Mouse (Mus musculus): ENCODE measurements around the gene Gdpd2. TPM values are rescaled to one million over a fixed set of nuclear protein-coding genes. Genes with fewer than 3 reads are reported as not detected.

Gene Gdpd2
- polyA plus RNA-seq, 1 experiment from 2014 or later = 15.8 TPM

DNA sequence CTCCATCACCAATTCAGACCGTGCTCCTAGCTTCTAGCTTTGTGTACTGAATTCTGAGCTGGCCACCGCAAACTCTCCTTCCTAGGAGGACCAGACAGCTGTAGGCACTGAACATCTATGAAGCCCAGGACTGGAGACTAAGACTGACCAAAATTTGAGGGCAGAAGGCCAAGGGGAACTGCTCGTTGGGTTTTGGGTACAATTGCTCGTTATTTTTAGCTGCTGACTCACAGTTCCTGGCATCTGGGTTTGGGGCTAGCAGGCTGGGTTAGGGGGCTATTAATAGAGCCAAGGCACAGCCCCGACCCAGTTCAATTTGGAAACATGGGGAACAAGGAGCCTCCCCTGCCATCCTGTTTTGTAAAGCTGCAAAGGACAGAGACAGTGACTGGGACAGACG is 11.1 kb downstream of the Gdpd2 start:
- Histone ChIP-seq H3K4me2 (replicated peaks) (no peak overlapping the region), H3K36me3 (no peaks in the 10 kb centered on the region), H3K9me3 (replicated peaks) (no peaks in the 10 kb centered on the region), H3K9ac (no peak overlapping the region), H3K4me1 (no peaks in the 10 kb centered on the region), H3K27ac (replicated peaks) (no peak overlapping the region), H3K27me3 (peaks cover 11% of the 10 kb centered on the region; the same call in 1 of the 2 replicates), H3K4me3 (replicated peaks) (no peak overlapping the region)
- no peak for ATAC-seq (ENCODE audit: insufficient number of reproducible peaks, low FRiP score, low TSS enrichment, low read depth)
- 54% methylated on average over 6 of the region's 6 CpGs for WGBS

DNA sequence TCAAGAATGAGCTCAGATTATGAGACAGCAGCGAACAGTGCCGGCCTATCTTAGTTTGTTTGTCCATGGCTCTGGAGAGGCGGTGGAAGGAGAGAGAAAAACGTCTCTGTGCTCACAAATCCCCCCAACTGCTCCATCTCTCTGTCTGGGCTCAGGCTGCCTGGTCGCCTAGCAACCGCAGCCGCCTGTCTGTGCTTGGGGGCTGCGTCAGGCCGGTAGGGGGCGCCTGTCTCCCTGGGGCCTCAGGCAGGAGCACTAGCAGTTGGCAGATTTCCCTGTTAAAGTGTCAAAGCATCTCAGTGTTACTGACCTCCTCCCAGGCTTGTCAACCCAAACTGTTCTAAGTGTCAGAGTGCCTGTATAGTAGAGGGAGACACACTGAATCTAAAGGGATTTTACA is 12.3 kb downstream of the Gdpd2 start:
- no peak overlapping the region for H3K9ac ChIP-seq
- no peak overlapping the region for H3K4me3 ChIP-seq (replicated peaks)
- no peak overlapping the region for H3K4me2 ChIP-seq (replicated peaks)
- H3K36me3 ChIP-seq = no peaks in the 10 kb centered on the region
- H3K27ac ChIP-seq (replicated peaks) = no peak overlapping the region
- ATAC-seq (ENCODE audit: insufficient number of reproducible peaks, low FRiP score, low TSS enrichment, low read depth) = no peak
- H3K27me3 ChIP-seq = peaks cover 11% of the 10 kb centered on the region; the same call in 1 of the 2 replicates
- WGBS = 15% methylated on average over 10 of the region's 10 CpGs
- H3K4me1 ChIP-seq = no peaks in the 10 kb centered on the region
- no peaks in the 10 kb centered on the region for H3K9me3 ChIP-seq (replicated peaks)

DNA sequence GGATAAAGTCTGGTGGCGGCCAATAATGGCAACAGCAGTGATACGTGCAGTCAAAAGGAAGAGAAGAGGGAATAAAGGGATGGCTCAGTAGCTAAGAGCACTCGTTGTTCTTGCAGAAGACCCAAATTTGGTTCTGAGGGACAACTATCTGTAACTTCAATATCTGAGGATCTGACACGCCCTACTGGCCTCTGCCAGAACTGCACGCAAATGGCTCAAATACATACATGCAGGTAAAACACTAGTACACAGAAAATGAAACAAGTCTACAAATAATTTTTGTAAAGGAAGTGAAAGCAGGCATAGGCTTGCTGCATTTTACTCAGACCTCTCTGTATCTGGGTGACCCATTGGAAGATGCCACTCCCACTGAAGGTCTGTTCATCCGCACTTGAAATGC is 36.2 kb downstream of the Gdpd2 start:
- ATAC-seq (ENCODE audit: insufficient number of reproducible peaks, low FRiP score, low TSS enrichment, low read depth) = no peak
- Histone ChIP-seq H3K4me2 (replicated peaks) (no peak overlapping the region), H3K36me3 (no peaks in the 10 kb centered on the region), H3K9me3 (replicated peaks) (no peaks in the 10 kb centered on the region), H3K4me1 (0 out of 2 replicates have a peak, but pooled peaks cover 7% of the 10 kb centered on the region), H3K9ac (no peak overlapping the region), H3K27me3 (peaks cover 14% of the 10 kb centered on the region), H3K27ac (replicated peaks) (no peak overlapping the region), H3K4me3 (replicated peaks) (no peak overlapping the region)
- WGBS = 82% methylated on average over 6 of the region's 6 CpGs

DNA sequence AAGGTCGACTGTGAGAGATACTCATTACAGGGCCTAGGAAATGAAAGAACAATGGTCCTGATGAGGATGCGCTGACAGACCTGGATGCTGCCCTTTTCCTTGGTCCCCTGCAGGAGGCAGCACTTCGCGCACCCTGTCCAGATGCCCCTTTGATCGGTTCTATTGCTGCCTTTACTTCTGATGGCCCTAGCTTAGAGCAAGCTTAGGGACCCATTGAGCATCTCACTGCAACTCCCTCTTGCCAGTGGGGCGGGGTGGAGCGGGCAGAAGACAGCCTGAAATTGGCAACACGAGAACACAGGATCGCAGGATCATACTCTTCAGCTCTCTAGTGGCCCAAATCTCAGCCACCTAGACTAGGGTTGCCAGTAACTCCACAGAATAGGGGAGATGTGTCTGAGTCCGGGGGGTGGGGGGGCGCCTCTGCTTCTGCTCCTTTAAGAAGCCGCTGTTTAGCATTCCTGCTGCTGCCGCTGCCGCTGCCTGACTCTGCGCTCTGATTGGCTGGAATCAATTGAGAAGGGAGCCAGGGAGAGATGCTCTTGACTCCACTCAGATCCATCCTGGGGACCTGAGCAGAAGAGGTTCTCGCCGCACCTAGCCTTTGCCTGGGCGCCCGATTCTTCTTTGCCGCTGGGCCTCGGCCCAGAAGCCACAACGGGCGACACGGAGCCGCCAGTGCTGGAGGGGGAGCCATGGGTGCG is 37.7 kb downstream of the Gdpd2 start, which contains the start of gene Dlg3:
Gene Dlg3 (plus strand): TSS at position 542 of the 704 bp plus-strand sequence.
- no peak for ATAC-seq (ENCODE audit: insufficient number of reproducible peaks, low FRiP score, low TSS enrichment, low read depth)
- no peaks in the 10 kb centered on the region for H3K36me3 ChIP-seq
- H3K27ac ChIP-seq (replicated peaks) = no peak within 1 kb of the TSS
- H3K27me3 ChIP-seq = peaks cover 14% of the 10 kb centered on the region
- H3K4me2 ChIP-seq (replicated peaks) = peak within 1 kb of the TSS; percentile 83
- 15% methylated on average over 26 of the region's 26 CpGs for WGBS
- 0 out of 2 replicates have a peak, but pooled peaks cover 7% of the 10 kb centered on the region for H3K4me1 ChIP-seq
- no peaks in the 10 kb centered on the region for H3K9me3 ChIP-seq (replicated peaks)
- H3K9ac ChIP-seq = no peak within 1 kb of the TSS
- peak within 1 kb of the TSS; percentile 44 for H3K4me3 ChIP-seq (replicated peaks)

DNA sequence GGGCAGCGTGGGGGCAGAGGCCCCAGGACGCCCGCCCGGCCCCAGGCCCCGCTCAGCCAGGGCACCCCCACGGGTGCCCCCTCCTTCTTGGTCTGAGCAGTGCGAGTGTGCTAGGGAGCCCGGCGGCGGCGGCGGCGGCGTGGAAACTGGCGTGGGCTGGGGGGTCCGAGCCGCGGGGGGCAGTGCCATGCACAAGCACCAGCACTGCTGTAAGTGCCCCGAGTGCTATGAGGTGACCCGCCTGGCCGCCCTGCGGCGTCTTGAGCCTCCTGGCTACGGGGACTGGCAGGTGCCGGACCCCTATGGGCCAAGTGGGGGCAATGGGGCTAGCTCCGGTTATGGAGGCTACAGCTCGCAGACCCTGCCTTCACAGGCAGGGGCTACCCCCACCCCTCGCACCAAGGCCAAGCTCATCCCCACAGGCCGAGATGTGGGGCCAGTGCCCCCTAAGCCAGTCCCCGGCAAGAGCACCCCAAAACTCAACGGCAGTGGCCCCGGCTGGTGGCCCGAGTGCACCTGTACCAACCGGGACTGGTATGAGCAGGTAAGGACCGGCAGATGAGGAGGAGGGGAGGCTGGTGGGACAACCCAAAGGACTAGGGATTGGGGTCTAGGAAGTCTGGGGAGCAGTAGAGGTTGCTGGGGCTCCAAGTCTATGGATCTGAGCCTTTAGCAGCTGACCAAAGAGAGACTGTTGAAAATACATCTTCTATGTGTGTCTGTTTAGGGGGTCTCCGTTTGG is 38.4 kb downstream of the Gdpd2 start:
- 0 out of 2 replicates have a peak, but pooled peaks cover 7% of the 10 kb centered on the region for H3K4me1 ChIP-seq
- H3K4me2 ChIP-seq (replicated peaks) = peak overlapping the region; percentile 83
- H3K9ac ChIP-seq = no peak overlapping the region
- peaks cover 14% of the 10 kb centered on the region for H3K27me3 ChIP-seq
- peak; percentile 11; the same call in 1 of the 2 replicates for ATAC-seq (ENCODE audit: insufficient number of reproducible peaks, low FRiP score, low TSS enrichment, low read depth)
- WGBS = 31% methylated on average over 18 of the region's 36 CpGs
- H3K36me3 ChIP-seq = no peaks in the 10 kb centered on the region
- peak overlapping the region; percentile 44 for H3K4me3 ChIP-seq (replicated peaks)
- H3K9me3 ChIP-seq (replicated peaks) = no peaks in the 10 kb centered on the region
- H3K27ac ChIP-seq (replicated peaks) = no peak overlapping the region

DNA sequence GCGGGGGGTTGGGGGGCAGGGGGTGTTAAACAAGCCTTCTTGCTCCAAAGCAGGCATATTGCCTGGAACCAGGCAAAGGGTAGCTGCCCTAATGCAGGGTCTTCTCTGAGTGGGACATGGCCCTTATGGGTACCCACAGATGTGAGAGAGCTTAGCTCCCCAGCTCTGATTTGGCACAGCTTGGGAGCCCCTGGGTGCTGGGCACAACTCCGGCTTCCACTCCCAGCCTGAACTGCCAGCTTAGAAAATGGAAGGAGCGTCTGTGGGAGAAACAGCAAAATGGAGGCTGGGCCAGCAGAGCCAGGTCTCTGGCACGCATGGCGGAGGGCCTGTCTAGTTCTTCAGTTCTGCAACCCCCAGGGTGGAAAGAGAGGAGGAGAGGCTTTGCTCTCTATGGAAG is 39.6 kb downstream of the Gdpd2 start:
- ATAC-seq (ENCODE audit: insufficient number of reproducible peaks, low FRiP score, low TSS enrichment, low read depth) = no peak
- 81% methylated on average over 5 of the region's 5 CpGs for WGBS
- H3K27ac ChIP-seq (replicated peaks) = no peak overlapping the region
- H3K27me3 ChIP-seq = peaks cover 14% of the 10 kb centered on the region
- no peaks in the 10 kb centered on the region for H3K9me3 ChIP-seq (replicated peaks)
- no peaks in the 10 kb centered on the region for H3K36me3 ChIP-seq
- 0 out of 2 replicates have a peak, but pooled peaks cover 7% of the 10 kb centered on the region for H3K4me1 ChIP-seq
- H3K9ac ChIP-seq = no peak overlapping the region
- no peak overlapping the region for H3K4me2 ChIP-seq (replicated peaks)
- no peak overlapping the region for H3K4me3 ChIP-seq (replicated peaks)

DNA sequence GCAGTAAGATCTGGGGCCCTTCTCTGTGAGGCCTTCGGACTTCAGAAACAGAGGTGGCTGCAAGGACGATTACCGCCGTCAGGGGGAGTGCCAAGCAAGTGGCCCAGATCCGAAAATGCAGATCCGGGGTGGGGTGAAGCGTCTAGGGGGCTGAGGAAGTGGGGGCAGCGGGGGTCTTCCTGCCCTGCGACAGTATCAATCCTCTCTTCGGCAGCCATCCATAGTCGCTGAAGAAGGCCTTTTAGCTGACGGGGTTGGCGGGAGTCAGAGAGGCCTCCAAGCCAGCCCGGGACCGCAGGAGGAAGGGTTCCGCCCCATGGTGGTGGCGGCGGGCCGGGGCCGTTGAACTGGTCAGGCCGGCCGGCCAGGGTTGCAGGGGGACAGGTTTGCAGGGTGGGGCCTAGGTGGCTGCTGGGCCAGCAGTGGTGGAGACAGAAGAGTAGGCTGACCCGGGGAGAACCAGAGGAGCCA is 44.7 kb downstream of the Gdpd2 start:
- peak overlapping the region; percentile 28; the same call in 1 of the 2 replicates for H3K9ac ChIP-seq
- H3K4me3 ChIP-seq (replicated peaks) = peak overlapping the region; percentile 48
- H3K27ac ChIP-seq (replicated peaks) = 0 out of 2 replicates have a peak overlapping the region, but pooled peaks have one; percentile 39
- H3K9me3 ChIP-seq (replicated peaks) = no peaks in the 10 kb centered on the region
- WGBS = 19% methylated on average over 22 of the region's 23 CpGs
- H3K4me1 ChIP-seq = 0 out of 2 replicates have a peak, but pooled peaks cover 6% of the 10 kb centered on the region
- no peaks in the 10 kb centered on the region for H3K36me3 ChIP-seq
- H3K4me2 ChIP-seq (replicated peaks) = peak overlapping the region; percentile 52
- ATAC-seq (ENCODE audit: insufficient number of reproducible peaks, low FRiP score, low TSS enrichment, low read depth) = peak; percentile 30; the same call in 1 of the 2 replicates
- H3K27me3 ChIP-seq = no peaks in the 10 kb centered on the region

DNA sequence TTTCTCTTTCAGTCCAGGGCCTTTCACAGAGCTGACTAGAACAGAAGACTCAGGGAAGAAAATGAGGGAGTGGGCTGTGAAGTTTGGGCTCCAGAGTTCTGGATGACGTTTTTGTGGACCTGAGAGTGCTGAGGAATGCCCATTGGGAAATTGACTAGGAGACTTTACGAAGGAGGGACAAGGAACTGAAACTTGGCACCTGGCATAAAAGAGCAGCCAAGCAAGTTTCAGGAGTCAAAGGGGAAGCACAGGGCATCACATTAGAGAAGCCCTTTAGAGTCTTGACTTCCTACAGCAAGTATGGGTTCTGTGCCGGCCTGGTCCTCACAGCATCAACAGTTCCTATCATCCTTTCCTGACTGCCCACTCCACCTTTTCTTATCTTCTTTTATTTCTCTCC is 45.7 kb downstream of the Gdpd2 start:
- WGBS = 81% methylated on average over 3 of the region's 3 CpGs
- no peaks in the 10 kb centered on the region for H3K36me3 ChIP-seq
- no peak overlapping the region; the same call in 1 of the 2 replicates for H3K9ac ChIP-seq
- H3K4me3 ChIP-seq (replicated peaks) = no peak overlapping the region
- no peaks in the 10 kb centered on the region for H3K9me3 ChIP-seq (replicated peaks)
- H3K27me3 ChIP-seq = no peaks in the 10 kb centered on the region
- H3K27ac ChIP-seq (replicated peaks) = no peak overlapping the region
- peaks cover 10% of the 10 kb centered on the region; the same call in 1 of the 2 replicates for H3K4me1 ChIP-seq
- ATAC-seq (ENCODE audit: insufficient number of reproducible peaks, low FRiP score, low TSS enrichment, low read depth) = no peak
- H3K4me2 ChIP-seq (replicated peaks) = no peak overlapping the region

DNA sequence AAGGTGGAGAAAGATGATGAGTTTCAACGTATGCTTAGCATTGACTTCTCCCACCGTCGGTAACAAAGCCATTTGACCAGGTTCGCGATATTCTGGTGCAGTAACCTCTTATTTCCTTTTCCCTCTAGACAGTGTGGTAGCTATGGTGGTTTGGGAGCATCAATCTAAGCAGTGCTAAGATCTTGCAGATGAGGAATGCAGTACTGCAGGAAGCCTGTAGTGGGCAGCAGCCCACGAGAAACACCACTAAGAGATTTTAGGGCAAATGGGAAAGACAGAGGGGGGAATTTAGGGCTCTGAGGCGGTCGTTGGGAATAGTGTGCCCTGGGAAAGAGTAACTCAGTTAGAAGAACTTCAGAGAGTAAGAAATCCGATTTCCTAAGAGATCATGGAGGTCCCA is 46.8 kb downstream of the Gdpd2 start:
- H3K27ac ChIP-seq (replicated peaks) = peak overlapping the region; percentile 81
- H3K9me3 ChIP-seq (replicated peaks) = no peaks in the 10 kb centered on the region
- peaks cover 10% of the 10 kb centered on the region; the same call in 1 of the 2 replicates for H3K4me1 ChIP-seq
- no peaks in the 10 kb centered on the region for H3K36me3 ChIP-seq
- 17% methylated on average over 9 of the region's 9 CpGs for WGBS
- no peak overlapping the region for H3K9ac ChIP-seq
- H3K4me2 ChIP-seq (replicated peaks) = peak overlapping the region; percentile 49
- no peaks in the 10 kb centered on the region for H3K27me3 ChIP-seq
- peak; percentile 35; the same call in 1 of the 2 replicates for ATAC-seq (ENCODE audit: insufficient number of reproducible peaks, low FRiP score, low TSS enrichment, low read depth)
- peak overlapping the region; percentile 53 for H3K4me3 ChIP-seq (replicated peaks)

DNA sequence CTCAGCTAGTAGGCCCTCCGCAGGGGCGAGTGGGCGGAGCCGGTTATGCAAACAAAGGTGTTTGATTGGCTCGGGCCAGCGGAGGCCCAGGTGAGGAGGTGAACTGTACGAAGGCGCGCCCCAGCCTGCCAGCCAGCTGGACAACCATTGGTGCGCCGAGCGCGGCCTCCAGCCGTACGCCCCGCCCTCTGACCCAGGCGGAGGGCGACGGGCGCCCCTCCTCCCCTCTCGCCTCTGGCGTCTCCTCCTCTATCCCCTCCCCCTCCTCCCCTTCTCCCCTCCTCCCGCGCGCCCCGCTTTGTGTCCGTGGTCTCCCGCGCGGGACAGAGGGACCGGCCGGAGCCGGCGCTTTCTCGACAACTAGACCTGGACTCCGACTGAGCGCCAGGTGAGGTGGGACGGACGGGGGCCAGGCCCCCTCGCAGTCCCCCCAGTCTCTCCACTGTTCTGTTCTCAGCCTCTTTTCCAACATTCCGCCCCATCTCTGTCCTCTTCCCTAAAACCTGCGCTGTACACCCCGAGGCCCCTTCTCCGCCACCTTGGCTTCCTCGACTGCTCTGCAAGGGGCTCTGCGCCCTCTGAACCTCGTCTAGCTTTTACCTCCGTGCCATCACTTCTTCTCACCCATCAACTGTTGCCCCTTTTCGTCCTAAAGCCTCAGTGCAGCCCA is 47.4 kb downstream of the Gdpd2 start:
- Histone ChIP-seq H3K36me3 (no peaks in the 10 kb centered on the region), H3K27ac (replicated peaks) (peak overlapping the region; percentile 81), H3K4me1 (peaks cover 10% of the 10 kb centered on the region; the same call in 1 of the 2 replicates), H3K9ac (peak overlapping the region; percentile 44), H3K27me3 (no peaks in the 10 kb centered on the region), H3K4me2 (replicated peaks) (peak overlapping the region; percentile 49), H3K4me3 (replicated peaks) (peak overlapping the region; percentile 53), H3K9me3 (replicated peaks) (no peaks in the 10 kb centered on the region)
- ATAC-seq (ENCODE audit: insufficient number of reproducible peaks, low FRiP score, low TSS enrichment, low read depth) = peak; percentile 89
- 24% methylated on average over 35 of the region's 49 CpGs for WGBS
